In the genomic region with DNA sequence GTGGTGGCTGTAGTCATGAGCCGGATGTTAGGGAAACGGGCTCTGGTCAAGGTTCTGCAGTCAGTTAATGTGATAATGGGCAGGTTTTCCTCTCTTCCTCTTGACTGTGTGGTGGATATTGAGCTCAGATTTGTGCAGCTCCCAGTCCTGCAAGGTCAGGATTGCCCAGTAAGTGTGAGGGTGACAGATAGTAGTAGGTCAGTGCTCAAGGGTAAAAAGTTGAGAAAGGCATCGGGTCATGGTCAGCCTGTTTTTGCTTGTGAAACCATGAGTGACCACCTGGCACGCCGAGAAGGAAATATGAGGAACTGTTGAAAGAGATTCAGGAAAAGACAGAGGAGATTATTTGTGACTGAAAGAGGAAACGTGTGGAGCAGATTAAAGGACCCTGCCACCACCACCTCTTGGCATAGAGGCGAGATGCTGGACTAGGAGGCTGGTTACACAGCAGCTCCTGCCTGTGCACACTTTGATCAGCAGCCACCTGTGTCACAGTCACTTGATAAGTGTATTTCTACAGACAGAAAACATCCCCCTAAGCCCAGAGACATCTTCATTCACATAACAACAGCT, we compare ENCODE assay signal across 22 mouse cellular contexts.
DNase-seq lines count a peak whose midpoint lies in the region; ATAC-seq and TF ChIP-seq lines count a peak whose summit lies in the region.
"Had no signal": no experiment of that assay in that cellular context is flagged by ENCODE, and none has a peak within 500 bp of the region (broad histone marks: within the 10 kb centered on the region; RNA-seq: fewer than 3 reads in every experiment).

No protein-coding gene starts in this region.

- H3K4me2 ChIP-seq in hindbrain, embryonic 12.5 days (replicated peaks): no peak overlapping the region
- no peak overlapping the region for H3K4me2 ChIP-seq in hindbrain, postnatal 0 days (ENCODE audit: low read depth, low read length)
- H3K4me2 ChIP-seq in midbrain, embryonic 15.5 days: no peak overlapping the region
- H3K4me2 ChIP-seq in midbrain, postnatal 0 days (ENCODE audit: low read depth, low read length, poor library complexity, severe bottlenecking): no peak overlapping the region
- H3K4me2 ChIP-seq: limb, embryonic 13.5 days; liver, embryonic 12.5 days had no signal

- H3K4me3 ChIP-seq in hindbrain, embryonic 12.5 days: no peak overlapping the region
- H3K4me3 ChIP-seq in hindbrain, postnatal 0 days (ENCODE audit: low read length): no peak overlapping the region
- no peak overlapping the region for H3K4me3 ChIP-seq in midbrain, embryonic 15.5 days
- H3K4me3 ChIP-seq in midbrain, postnatal 0 days (ENCODE audit: low read depth, low read length): no peak overlapping the region
- H3K4me3 ChIP-seq: embryonic facial prominence, embryonic 10.5 days; heart, adult 2 months; limb, embryonic 13.5 days; liver, embryonic 12.5 days had no signal

- H3K9ac ChIP-seq in hindbrain, embryonic 12.5 days: no peak overlapping the region
- no peak overlapping the region for H3K9ac ChIP-seq in hindbrain, postnatal 0 days (replicated peaks; ENCODE audit: low read length)
- H3K9ac ChIP-seq in midbrain, embryonic 15.5 days: no peak overlapping the region
- H3K9ac ChIP-seq in midbrain, postnatal 0 days (replicated peaks; ENCODE audit: low read length, poor library complexity, severe bottlenecking): no peak overlapping the region
- H3K9ac ChIP-seq: limb, embryonic 13.5 days; liver, embryonic 12.5 days had no signal

- H3K9me3 ChIP-seq in hindbrain, embryonic 12.5 days (replicated peaks): no peaks in the 10 kb centered on the region
- no peaks in the 10 kb centered on the region for H3K9me3 ChIP-seq in hindbrain, postnatal 0 days (ENCODE audit: low read length)
- no peaks in the 10 kb centered on the region for H3K9me3 ChIP-seq in midbrain, embryonic 15.5 days
- H3K9me3 ChIP-seq in midbrain, postnatal 0 days (ENCODE audit: low read length): no peaks in the 10 kb centered on the region
- H3K9me3 ChIP-seq: embryonic facial prominence, embryonic 10.5 days; limb, embryonic 13.5 days; liver, embryonic 12.5 days had no signal

- no peaks in the 10 kb centered on the region for H3K27me3 ChIP-seq in hindbrain, embryonic 12.5 days
- no peaks in the 10 kb centered on the region for H3K27me3 ChIP-seq in hindbrain, postnatal 0 days (ENCODE audit: insufficient read depth, low read length)
- no peaks in the 10 kb centered on the region for H3K27me3 ChIP-seq in midbrain, embryonic 15.5 days (replicated peaks)
- no peaks in the 10 kb centered on the region for H3K27me3 ChIP-seq in midbrain, postnatal 0 days (ENCODE audit: insufficient read depth, low read length)
- H3K27me3 ChIP-seq: limb, embryonic 13.5 days; liver, embryonic 12.5 days had no signal

- TF ChIP-seq CTCF in hindbrain, postnatal 0 days (IDR thresholded peaks at IDR 0.05; ENCODE audit: low read depth): no peak
- TF ChIP-seq CTCF in midbrain, postnatal 0 days (IDR thresholded peaks at IDR 0.05): no peak

- peak; percentile 59 for DNase-seq in adrenal gland, adult 2 months
- DNase-seq in adrenal gland, postnatal 4 days (ENCODE audit: low spot score in 2 of 2): no peak
- DNase-seq in hindbrain, postnatal 0 days (ENCODE audit: low spot score): no peak
- DNase-seq in midbrain, postnatal 0 days (ENCODE audit: low spot score): no peak
- no peak for DNase-seq in kidney, adult 9 months
- DNase-seq: cerebellum, adult 8-10 months; gastrocnemius, postnatal 14 days; heart, adult 2 months; kidney, adult 11 months; layer of hippocampus, adult 9-11 months; lung, adult 18-20 months; lung, postnatal 10 days; right cerebral cortex, postnatal 4 days; thymus, postnatal 14 days had no signal

- 87% methylated on average over 7 of the region's 7 CpGs for WGBS in hindbrain, embryonic 12.5 days
- 76% methylated on average over 7 of the region's 7 CpGs for WGBS in hindbrain, postnatal 0 days
- WGBS in midbrain, embryonic 15.5 days: 82% methylated on average over 7 of the region's 7 CpGs
- 72% methylated on average over 7 of the region's 7 CpGs for WGBS in midbrain, postnatal 0 days

- H3K36me3 ChIP-seq in hindbrain, embryonic 12.5 days: no peaks in the 10 kb centered on the region; the same call in 1 of the 2 replicates
- no peaks in the 10 kb centered on the region for H3K36me3 ChIP-seq in hindbrain, postnatal 0 days (ENCODE audit: insufficient read depth, low read length)
- peaks cover 3% of the 10 kb centered on the region; the same call in 1 of the 2 replicates for H3K36me3 ChIP-seq in midbrain, embryonic 15.5 days (replicated peaks)
- no peaks in the 10 kb centered on the region for H3K36me3 ChIP-seq in midbrain, postnatal 0 days (ENCODE audit: insufficient read depth, low read length)
- H3K36me3 ChIP-seq: liver, embryonic 12.5 days had no signal

- peaks cover 38% of the 10 kb centered on the region for H3K4me1 ChIP-seq in hindbrain, embryonic 12.5 days
- peaks cover 13% of the 10 kb centered on the region; the same call in 1 of the 2 replicates for H3K4me1 ChIP-seq in hindbrain, postnatal 0 days (ENCODE audit: insufficient read depth, low read length)
- peaks cover 39% of the 10 kb centered on the region for H3K4me1 ChIP-seq in midbrain, embryonic 15.5 days
- H3K4me1 ChIP-seq in midbrain, postnatal 0 days (ENCODE audit: insufficient read depth, low read length): peaks cover 9% of the 10 kb centered on the region

- H3K27ac ChIP-seq in hindbrain, embryonic 12.5 days: peak overlapping the region; percentile 94
- H3K27ac ChIP-seq in hindbrain, postnatal 0 days: no peak overlapping the region
- 0 out of 2 replicates have a peak overlapping the region, but pooled peaks have one; percentile 42 for H3K27ac ChIP-seq in midbrain, embryonic 15.5 days
- no peak overlapping the region for H3K27ac ChIP-seq in midbrain, postnatal 0 days (ENCODE audit: low read depth, low read length)
- H3K27ac ChIP-seq: embryonic facial prominence, embryonic 10.5 days; heart, adult 2 months; kidney, postnatal 0 days; limb, embryonic 13.5 days; liver, embryonic 12.5 days had no signal

- ATAC-seq in hindbrain, embryonic 12.5 days (ENCODE audit: low FRiP score): no peak
- ATAC-seq in hindbrain, postnatal 0 days: no peak
- no peak for ATAC-seq in midbrain, embryonic 15.5 days (replicated peaks)
- ATAC-seq in midbrain, postnatal 0 days (ENCODE audit: low FRiP score): no peak
- peak; percentile 46 for ATAC-seq in megakaryocyte, adult 5-6 weeks (ENCODE audit: poor library complexity, severe bottlenecking)
- ATAC-seq: CD4-positive, CD25-positive, alpha-beta regulatory T cell, adult 4 months; liver, embryonic 12.5 days had no signal

Comparison
In these comparisons a context has a peak if more than half of its experiments do, and no peak if none do; other contexts are left out.
1. H3K27ac ChIP-seq: peak in hindbrain, embryonic 12.5 days (single experiment) and midbrain, embryonic 15.5 days (single experiment); none in hindbrain, postnatal 0 days (single experiment) and midbrain, postnatal 0 days (single experiment).